Mouse (Mus musculus) bone marrow, adult 2 months (tissue): ENCODE data around the gene Wbp1. TPM values are rescaled to one million over a fixed set of nuclear protein-coding genes. Genes with fewer than 3 reads are reported as not detected.

Experiments
- H3K27ac ChIP-seq: fragments of 200-500 bp; 2 replicates; pipeline ENCODE4 v1.5.1; 2012; ENCODE audit warnings: low read depth, mild to moderate bottlenecking, control low read depth, inconsistent platforms, low read length; ENCODE audit not compliant: control insufficient read depth, poor library complexity, insufficient read depth
- H3K4me1 ChIP-seq: fragments of 200-500 bp; 2 replicates; pipeline ENCODE4 v1.6.1; 2011; ENCODE audit warnings: low read length; ENCODE audit not compliant: control insufficient read depth, insufficient read depth
- H3K4me3 ChIP-seq: fragments of 200-500 bp; replicated peaks from 2 replicates; pipeline ENCODE3; 2011; ENCODE audit warnings: mild to moderate bottlenecking, low read depth, low read length, control low read depth; ENCODE audit not compliant: control insufficient read depth
- CTCF ChIP-seq: fragments of 200-500 bp; IDR thresholded peaks from 2 replicates; pipeline ENCODE4 v1.5.1; 2011; ENCODE audit warnings: low read length, control low read depth; ENCODE audit not compliant: control insufficient read depth, insufficient read depth
- POLR2A ChIP-seq: fragments of 200-500 bp; IDR thresholded peaks from 2 replicates; pipeline ENCODE4 v1.6.1; 2011; ENCODE audit warnings: low read depth, mild to moderate bottlenecking, control low read depth, low read length, borderline replicate concordance; ENCODE audit not compliant: control insufficient read depth
- WGBS: fragments of 180-500 bp; shearing (Covaris S2); methylation state at CpG from one replicate; pipeline ENCODE4 v1.1.7; 2018; 5-methylcytosine and 5-hydroxymethylcytosine counted together
- polyA plus RNA-seq: library from polyadenylated mRNA; stranded (reverse); fragments of >200 nt; gene quantifications from 2 replicates; pipeline ENCODE4 v1.2.4, GENCODE M21; 2011; ENCODE audit warnings: low replicate concordance; ENCODE audit not compliant: missing spikeins, insufficient read depth, insufficient read length

The Wbp1 gene
- polyA plus RNA-seq, 1 experiment, result 41.2 TPM

DNA sequence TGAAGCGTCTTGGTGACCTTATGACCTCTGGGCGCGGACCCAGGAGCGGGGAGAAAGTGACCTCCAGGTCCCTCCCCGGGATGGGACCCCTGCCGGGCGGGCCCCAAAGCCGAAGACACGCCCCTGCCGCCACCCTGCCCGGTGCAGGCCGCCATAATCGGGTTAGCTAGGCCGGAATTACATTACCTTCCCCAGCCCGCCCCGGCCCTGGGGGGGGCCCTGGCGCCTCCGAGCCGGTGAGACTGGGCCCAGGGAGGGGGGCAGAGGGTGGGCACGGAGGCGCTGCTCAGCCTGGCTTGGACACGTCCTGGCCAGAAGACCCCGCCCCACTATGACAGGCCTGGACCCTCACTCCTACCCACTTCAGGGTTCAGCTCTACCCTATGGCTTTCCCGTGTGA lies 50.1 kb downstream of the Wbp1 start:
- no peak overlapping the region for H3K4me3 ChIP-seq
- WGBS, result 4% methylated on average over 24 of the region's 24 CpGs
- H3K4me1 ChIP-seq, result no peaks in the 10 kb centered on the region
- no peak overlapping the region; the same call in 1 of the 2 replicates for H3K27ac ChIP-seq
- TF ChIP-seq POLR2A (no peak), CTCF (no peak)

DNA sequence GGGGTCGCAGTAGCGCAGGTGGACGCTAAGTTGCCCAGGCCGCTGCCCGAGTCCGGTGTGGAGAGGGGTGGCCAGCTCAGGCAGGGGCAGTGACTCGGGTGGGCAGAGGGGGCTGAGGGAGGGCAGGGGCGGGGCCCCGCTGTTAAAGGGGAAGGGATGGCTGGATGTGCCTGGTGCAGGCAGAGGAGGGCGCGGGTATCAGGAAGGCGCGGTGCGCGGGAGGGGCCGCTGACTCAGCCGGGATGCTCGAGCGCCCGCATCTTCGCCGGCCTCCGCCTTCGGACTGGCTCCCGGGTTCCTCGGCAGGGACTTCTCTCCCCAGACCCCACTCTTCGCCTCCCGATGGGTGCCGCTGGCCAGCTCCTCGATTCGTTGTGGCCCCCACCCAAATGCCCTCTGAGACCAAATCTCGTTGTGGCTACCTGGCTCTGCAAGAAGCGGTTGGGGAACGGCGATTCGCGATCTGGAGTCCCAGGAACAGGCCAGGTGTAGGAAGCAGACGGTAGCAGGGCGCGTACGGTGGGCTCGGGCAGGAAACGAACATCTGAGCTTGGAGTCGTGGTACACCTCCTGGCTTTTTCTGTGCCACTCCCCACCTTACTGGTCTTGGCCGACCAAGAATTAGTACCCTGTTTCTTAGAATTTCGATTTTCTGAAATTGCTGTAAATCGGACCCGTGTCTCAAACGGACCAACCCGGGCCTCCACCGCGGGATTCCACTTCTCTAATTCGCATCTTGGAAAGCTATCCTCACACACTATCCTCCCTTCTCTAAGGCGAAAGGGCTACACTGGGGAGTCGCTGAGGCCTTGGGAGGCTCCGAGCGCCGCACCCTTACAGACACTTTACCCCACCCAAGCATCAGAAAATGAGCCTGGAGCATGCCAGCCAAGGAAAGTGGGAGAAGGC lies 50.8 kb downstream of the Wbp1 start:
- no peaks in the 10 kb centered on the region for H3K4me1 ChIP-seq
- no peak for TF ChIP-seq CTCF
- no peak for TF ChIP-seq POLR2A
- H3K4me3 ChIP-seq, result no peak overlapping the region
- no peak overlapping the region for H3K27ac ChIP-seq
- 3% methylated on average over 58 of the region's 58 CpGs for WGBS

- no peak for TF ChIP-seq CTCF
- no peak for TF ChIP-seq POLR2A
- Histone ChIP-seq H3K27ac (no peak within 1 kb of the TSS), H3K4me3 (no peak within 1 kb of the TSS), H3K4me1 (no peaks in the 10 kb centered on the region)
- 1% methylated on average over 10 of the region's 10 CpGs for WGBS
These were observed 51.3 kb downstream of the Wbp1 start, which contains the start of gene Tlx2 for GRCm38 (mm10) chr6:83070247-83070310. TSS of gene Tlx2 (minus strand) at chr6:83070293.

DNA sequence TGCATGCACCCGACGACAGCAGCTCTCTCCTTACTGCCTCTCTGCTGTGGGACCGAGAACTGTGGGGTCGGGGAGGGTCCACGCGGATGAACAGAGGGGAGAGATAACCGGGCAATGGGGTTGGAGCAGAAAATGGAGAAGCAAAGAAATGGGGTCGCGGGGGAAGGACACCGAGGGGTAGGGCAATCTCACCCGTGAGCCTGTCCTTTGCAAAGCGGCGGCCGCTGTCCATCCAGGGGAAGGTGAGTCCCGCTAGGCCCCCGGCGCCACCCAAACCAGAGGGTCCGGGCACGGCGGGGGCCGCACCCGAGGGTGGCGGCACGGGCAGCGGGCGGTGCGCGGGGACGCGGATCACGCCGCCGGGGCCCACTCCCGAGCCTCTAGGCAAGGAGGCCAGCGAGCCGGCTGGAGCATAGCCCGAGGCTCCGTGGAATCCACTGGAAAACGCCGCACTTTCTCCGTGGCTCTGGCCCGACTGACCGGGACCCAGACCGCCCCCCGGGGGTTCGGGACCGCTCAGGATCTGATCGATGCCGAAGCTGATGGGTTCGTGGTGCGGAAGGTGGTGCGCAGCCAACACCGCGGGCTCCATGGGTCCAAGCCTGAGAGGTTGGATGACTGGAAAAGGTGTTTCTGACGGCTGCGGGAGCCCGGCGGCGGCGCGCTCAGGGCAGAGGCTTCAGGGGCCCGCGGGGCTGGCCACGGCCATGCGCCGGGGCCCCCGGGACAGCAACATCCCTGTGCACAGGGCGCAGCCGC lies 51.7 kb downstream of the Wbp1 start:
- H3K4me1 ChIP-seq, result no peaks in the 10 kb centered on the region
- no peak overlapping the region for H3K4me3 ChIP-seq

More for the DNA sequence above, 51.7 kb downstream of the Wbp1 start:
- TF ChIP-seq POLR2A (no peak), CTCF (no peak)
- H3K27ac ChIP-seq, result no peak overlapping the region
- 4% methylated on average over 69 of the region's 69 CpGs for WGBS

Other genes starting within 250 kb of the Wbp1 start
- gene Sema4f, start 181.8 kb downstream of the Wbp1 start, polyA plus RNA-seq, result 0.65 and 3.2 TPM in 2 replicates
- 3.6 and 10.3 TPM in 2 replicates for gene M1ap, start 174.7 kb downstream of the Wbp1 start, polyA plus RNA-seq
- 26.6 and 39.6 TPM in 2 replicates for gene Dok1, start 88.1 kb downstream of the Wbp1 start, polyA plus RNA-seq
- gene Loxl3, start 87.4 kb downstream of the Wbp1 start, polyA plus RNA-seq, result 6.9 and 13.3 TPM in 2 replicates
- 142 and 337 TPM in 2 replicates for gene Aup1, start 67.0 kb downstream of the Wbp1 start, polyA plus RNA-seq
- 115 and 145 TPM in 2 replicates for gene Htra2, start 66.3 kb downstream of the Wbp1 start, polyA plus RNA-seq
- gene Dqx1, start 63.7 kb downstream of the Wbp1 start, polyA plus RNA-seq, result 5.3 and 13.5 TPM in 2 replicates
- not detected in 2 replicates for gene Tlx2, start 51.3 kb downstream of the Wbp1 start, polyA plus RNA-seq
- gene Pcgf1, start 43.7 kb downstream of the Wbp1 start, polyA plus RNA-seq, result 32.0 and 40.8 TPM in 2 replicates
- not detected in 2 replicates for gene Lbx2, start 35.2 kb downstream of the Wbp1 start, polyA plus RNA-seq
- gene Ccdc142, start 20.0 kb downstream of the Wbp1 start, polyA plus RNA-seq, result 1.1 and 2.5 TPM in 2 replicates
- 4.2 and 7.7 TPM in 2 replicates for gene Gm42688, start 19.9 kb downstream of the Wbp1 start, polyA plus RNA-seq
- gene Mrpl53, start 12.5 kb downstream of the Wbp1 start, polyA plus RNA-seq, result 20.2 and 49.7 TPM in 2 replicates
- gene Mogs, start 6.1 kb downstream of the Wbp1 start, polyA plus RNA-seq, result 20.6 and 29.6 TPM in 2 replicates
- gene Ino80b, start 3.9 kb upstream of the Wbp1 start, polyA plus RNA-seq, result 6.6 and 16.6 TPM in 2 replicates
- gene Rtkn, start 13.9 kb upstream of the Wbp1 start, polyA plus RNA-seq, result 1.3 and 1.6 TPM in 2 replicates
- not detected in 2 replicates for gene Wdr54, start 34.8 kb upstream of the Wbp1 start, polyA plus RNA-seq
- not detected in 2 replicates for gene 1700003E16Rik, start 34.8 kb upstream of the Wbp1 start, polyA plus RNA-seq
- 31.5 and 76.8 TPM in 2 replicates for gene Dctn1, start 44.4 kb upstream of the Wbp1 start, polyA plus RNA-seq
- gene Slc4a5, start 98.3 kb upstream of the Wbp1 start, polyA plus RNA-seq, result 1.1 TPM in 1 of 2 replicates, not detected in the other
- gene Mthfd2, start 204.3 kb upstream of the Wbp1 start, polyA plus RNA-seq, result 22.0 and 30.0 TPM in 2 replicates
- 24.6 and 31.2 TPM in 2 replicates for gene Mob1a, start 204.5 kb upstream of the Wbp1 start, polyA plus RNA-seq
- 128 and 170 TPM in 2 replicates for gene Bola3, start 227.6 kb upstream of the Wbp1 start, polyA plus RNA-seq